Mouse (Mus musculus): ENCODE results near the gene Olfr640. TPM values are rescaled to one million over a fixed set of nuclear protein-coding genes. Genes with fewer than 3 reads are reported as not detected.

Gene Olfr640
- polyA plus RNA-seq, 1 experiment from 2014 or later, result not detected

- Histone ChIP-seq H3K36me3 (ENCODE audit: control insufficient read depth, insufficient read depth) (no peaks in the 10 kb centered on the region), H3K27ac (ENCODE audit: low read depth, low read length) (no peak overlapping the region), H3K4me1 (replicated peaks; ENCODE audit: control insufficient read depth, insufficient read depth, low read length) (no peaks in the 10 kb centered on the region), H3K9me3 (ENCODE audit: control insufficient read depth) (no peaks in the 10 kb centered on the region), H3K4me3 (ENCODE audit: low read depth, low read length) (no peak overlapping the region), H3K9ac (ENCODE audit: low read depth, low read length) (no peak overlapping the region), H3K4me2 (replicated peaks; ENCODE audit: low read depth) (no peak overlapping the region), H3K27me3 (replicated peaks; ENCODE audit: control insufficient read depth, insufficient read depth, low read length) (no peaks in the 10 kb centered on the region)
- 75% methylated on average over 3 of the region's 3 CpGs for WGBS
- TF ChIP-seq CTCF (IDR thresholded peaks at IDR 0.05; ENCODE audit: low read depth), result no peak
- ATAC-seq, result no peak
Observed at GRCm38 (mm10) chr7:104026978-104027377, 1.6 kb upstream of the Olfr640 start.

GRCm38 (mm10) chr7:104021651-104022050 lies 3.7 kb downstream of the Olfr640 start:
- no peak for ATAC-seq
- H3K4me3 ChIP-seq (ENCODE audit: low read depth, low read length), result no peak overlapping the region
- no peak overlapping the region for H3K9ac ChIP-seq (ENCODE audit: low read depth, low read length)
- no peaks in the 10 kb centered on the region for H3K4me1 ChIP-seq (replicated peaks; ENCODE audit: control insufficient read depth, insufficient read depth, low read length)
- 86% methylated on average over 6 of the region's 6 CpGs for WGBS
- H3K27ac ChIP-seq (ENCODE audit: low read depth, low read length), result no peak overlapping the region
- no peaks in the 10 kb centered on the region for H3K9me3 ChIP-seq (ENCODE audit: control insufficient read depth)
- no peaks in the 10 kb centered on the region for H3K27me3 ChIP-seq (replicated peaks; ENCODE audit: control insufficient read depth, insufficient read depth, low read length)
- H3K4me2 ChIP-seq (replicated peaks; ENCODE audit: low read depth), result no peak overlapping the region
- no peaks in the 10 kb centered on the region for H3K36me3 ChIP-seq (ENCODE audit: control insufficient read depth, insufficient read depth)
- no peak for TF ChIP-seq CTCF (IDR thresholded peaks at IDR 0.05; ENCODE audit: low read depth)

GRCm38 (mm10) chr7:104018953-104019352 lies 6.4 kb downstream of the Olfr640 start:
- no peak overlapping the region for H3K27ac ChIP-seq (ENCODE audit: low read depth, low read length)
- H3K4me1 ChIP-seq (replicated peaks; ENCODE audit: control insufficient read depth, insufficient read depth, low read length), result no peaks in the 10 kb centered on the region
- TF ChIP-seq CTCF (IDR thresholded peaks at IDR 0.05; ENCODE audit: low read depth), result no peak
- H3K4me2 ChIP-seq (replicated peaks; ENCODE audit: low read depth), result no peak overlapping the region
- no peaks in the 10 kb centered on the region for H3K36me3 ChIP-seq (ENCODE audit: control insufficient read depth, insufficient read depth)
- H3K4me3 ChIP-seq (ENCODE audit: low read depth, low read length), result no peak overlapping the region
- H3K9me3 ChIP-seq (ENCODE audit: control insufficient read depth), result no peaks in the 10 kb centered on the region
- no peaks in the 10 kb centered on the region for H3K27me3 ChIP-seq (replicated peaks; ENCODE audit: control insufficient read depth, insufficient read depth, low read length)
- no peak for ATAC-seq
- 79% methylated on average over 1 of the region's 1 CpGs for WGBS
- H3K9ac ChIP-seq (ENCODE audit: low read depth, low read length), result no peak overlapping the region

- H3K4me3 ChIP-seq (ENCODE audit: low read depth, low read length), result no peak within 1 kb of the TSS
- H3K9ac ChIP-seq (ENCODE audit: low read depth, low read length), result no peak within 1 kb of the TSS
- no peaks in the 10 kb centered on the region for H3K27me3 ChIP-seq (replicated peaks; ENCODE audit: control insufficient read depth, insufficient read depth, low read length)
- no peak for TF ChIP-seq CTCF (IDR thresholded peaks at IDR 0.05; ENCODE audit: low read depth)
- H3K4me1 ChIP-seq (replicated peaks; ENCODE audit: control insufficient read depth, insufficient read depth, low read length), result no peaks in the 10 kb centered on the region
- H3K36me3 ChIP-seq (ENCODE audit: control insufficient read depth, insufficient read depth), result no peaks in the 10 kb centered on the region
- H3K27ac ChIP-seq (ENCODE audit: low read depth, low read length), result no peak within 1 kb of the TSS
- no peak for ATAC-seq
- no peak within 1 kb of the TSS for H3K4me2 ChIP-seq (replicated peaks; ENCODE audit: low read depth)
- no peaks in the 10 kb centered on the region for H3K9me3 ChIP-seq (ENCODE audit: control insufficient read depth)
Observed at GRCm38 (mm10) chr7:104017203-104017602, 8.2 kb downstream of the Olfr640 start, which contains the start of gene Olfr639. Gene Olfr639, minus strand, starts transcription at chr7:104017303.

GRCm38 (mm10) chr7:103999124-103999523 lies 26.2 kb downstream of the Olfr640 start:
- Histone ChIP-seq H3K9me3 (ENCODE audit: control insufficient read depth) (no peaks in the 10 kb centered on the region), H3K9ac (ENCODE audit: low read depth, low read length) (no peak overlapping the region), H3K36me3 (ENCODE audit: control insufficient read depth, insufficient read depth) (no peaks in the 10 kb centered on the region), H3K27ac (ENCODE audit: low read depth, low read length) (no peak overlapping the region), H3K4me2 (replicated peaks; ENCODE audit: low read depth) (no peak overlapping the region), H3K4me3 (ENCODE audit: low read depth, low read length) (no peak overlapping the region), H3K4me1 (replicated peaks; ENCODE audit: control insufficient read depth, insufficient read depth, low read length) (no peaks in the 10 kb centered on the region), H3K27me3 (replicated peaks; ENCODE audit: control insufficient read depth, insufficient read depth, low read length) (no peaks in the 10 kb centered on the region)
- no peak for TF ChIP-seq CTCF (IDR thresholded peaks at IDR 0.05; ENCODE audit: low read depth)
- no peak for ATAC-seq

GRCm38 (mm10) chr7:103998446-103998845 lies 26.9 kb downstream of the Olfr640 start, which contains the start of gene Olfr638:
Gene Olfr638, plus strand, starts transcription at chr7:103998746.
- no peak for ATAC-seq
- no peak within 1 kb of the TSS for H3K27ac ChIP-seq (ENCODE audit: low read depth, low read length)
- H3K4me2 ChIP-seq (replicated peaks; ENCODE audit: low read depth), result no peak within 1 kb of the TSS
- no peaks in the 10 kb centered on the region for H3K4me1 ChIP-seq (replicated peaks; ENCODE audit: control insufficient read depth, insufficient read depth, low read length)
- no peak for TF ChIP-seq CTCF (IDR thresholded peaks at IDR 0.05; ENCODE audit: low read depth)
- H3K27me3 ChIP-seq (replicated peaks; ENCODE audit: control insufficient read depth, insufficient read depth, low read length), result no peaks in the 10 kb centered on the region
- no peak within 1 kb of the TSS for H3K4me3 ChIP-seq (ENCODE audit: low read depth, low read length)
- no peak within 1 kb of the TSS for H3K9ac ChIP-seq (ENCODE audit: low read depth, low read length)
- H3K36me3 ChIP-seq (ENCODE audit: control insufficient read depth, insufficient read depth), result no peaks in the 10 kb centered on the region
- no peaks in the 10 kb centered on the region for H3K9me3 ChIP-seq (ENCODE audit: control insufficient read depth)

GRCm38 (mm10) chr7:103971782-103972181 lies 53.6 kb downstream of the Olfr640 start:
- no peak overlapping the region for H3K4me2 ChIP-seq (replicated peaks; ENCODE audit: low read depth)
- H3K9ac ChIP-seq (ENCODE audit: low read depth, low read length), result no peak overlapping the region
- H3K27me3 ChIP-seq (replicated peaks; ENCODE audit: control insufficient read depth, insufficient read depth, low read length), result no peaks in the 10 kb centered on the region
- H3K9me3 ChIP-seq (ENCODE audit: control insufficient read depth), result no peaks in the 10 kb centered on the region
- ATAC-seq, result no peak
- no peak overlapping the region for H3K4me3 ChIP-seq (ENCODE audit: low read depth, low read length)
- TF ChIP-seq CTCF (IDR thresholded peaks at IDR 0.05; ENCODE audit: low read depth), result no peak
- no peaks in the 10 kb centered on the region for H3K4me1 ChIP-seq (replicated peaks; ENCODE audit: control insufficient read depth, insufficient read depth, low read length)
- no peaks in the 10 kb centered on the region for H3K36me3 ChIP-seq (ENCODE audit: control insufficient read depth, insufficient read depth)
- 41% methylated on average over 1 of the region's 1 CpGs for WGBS
- no peak overlapping the region for H3K27ac ChIP-seq (ENCODE audit: low read depth, low read length)
